Mouse (Mus musculus) ES-E14 (cell line): ENCODE data around the gene Smarcd3. TPM values are rescaled to one million over a fixed set of nuclear protein-coding genes. Genes with fewer than 3 reads are reported as not detected.
A peak's percentile ranks its signal among the peaks of the same experiment; 100 is the strongest.

Experiments
- DNase-seq: peaks from one replicate; pipeline ENCODE4 v3.0.0-alpha.2; 2013; ENCODE audit warnings: low read depth, low spot score
- H3K27ac ChIP-seq: 2 replicates; pipeline ENCODE4 v1.5.1; 2012; ENCODE audit warnings: low read depth, mild to moderate bottlenecking, low read length, moderate library complexity, mixed read lengths; ENCODE audit not compliant: poor library complexity, insufficient read depth, severe bottlenecking
- H3K36me3 ChIP-seq: 2 replicates; pipeline ENCODE4 v1.6.1; 2012; ENCODE audit warnings: mild to moderate bottlenecking, low read length, moderate library complexity, mixed read lengths; ENCODE audit not compliant: control insufficient read depth, poor library complexity, insufficient read depth, severe bottlenecking
- H3K4me1 ChIP-seq, 2 experiments: fragments of 150-350 bp in 1 of 2; sonication (generic) in 1 of 2; 2 replicates each; pipeline ENCODE4 v1.6.1; 2012; ENCODE audit warnings: low read length in 2 of 2, mild to moderate bottlenecking in 1 of 2, mixed read lengths in 1 of 2; ENCODE audit not compliant: control insufficient read depth in 2 of 2, insufficient read depth in 2 of 2, poor library complexity in 1 of 2
- H3K4me3 ChIP-seq, 2 experiments: fragments of 150-350 bp in 1 of 2; sonication (generic) in 1 of 2; 2 replicates each; pipeline ENCODE4 v1.5.1; 2012; ENCODE audit warnings: low read length in 2 of 2, low read depth in 1 of 2, mild to moderate bottlenecking in 1 of 2, mixed read lengths in 1 of 2; ENCODE audit not compliant: insufficient read depth in 1 of 2, poor library complexity in 1 of 2, severe bottlenecking in 1 of 2
- H3K9ac ChIP-seq: 2 replicates; pipeline ENCODE4 v1.6.1; 2012; ENCODE audit warnings: low read depth, mild to moderate bottlenecking, low read length, mixed read lengths; ENCODE audit not compliant: poor library complexity, insufficient read depth, severe bottlenecking
- H3K9me3 ChIP-seq: fragments of 150-350 bp; sonication (generic); 2 replicates; pipeline ENCODE4 v1.6.1; 2012; ENCODE audit warnings: low read depth, mild to moderate bottlenecking, low read length; ENCODE audit not compliant: control insufficient read depth, insufficient read depth
- CHD2 ChIP-seq: IDR thresholded peaks from 2 replicates; pipeline ENCODE4 v1.6.1; 2014; ENCODE audit warnings: mild to moderate bottlenecking, low read depth, low read length, inconsistent platforms
- HCFC1 ChIP-seq: IDR thresholded peaks from 2 replicates; pipeline ENCODE4 v1.6.1; 2012; ENCODE audit warnings: low read length, inconsistent platforms, borderline replicate concordance; ENCODE audit not compliant: insufficient read depth
- MAFK ChIP-seq: IDR thresholded peaks from 2 replicates; pipeline ENCODE4 v1.6.1; 2014; ENCODE audit warnings: mild to moderate bottlenecking, low read depth, low read length, inconsistent platforms; ENCODE audit not compliant: insufficient read depth
- ZC3H11A ChIP-seq: IDR thresholded peaks from 2 replicates; pipeline ENCODE4 v1.6.1; 2012; ENCODE audit warnings: low read depth, mild to moderate bottlenecking, inconsistent platforms, low read length, borderline replicate concordance
- ZNF384 ChIP-seq: IDR thresholded peaks from 2 replicates; pipeline ENCODE4 v1.6.1; 2012; ENCODE audit warnings: low read depth, low read length, inconsistent platforms
- in situ Hi-C, 2 experiments: fragments of 600-800 bp; cut with MboI; formaldehyde crosslinking; loops; one replicate each; pipeline ENCODE4 v1.15.1; 2025; ENCODE audit warnings: low sequenced_read_pairs in 2 of 2, inconsistent platforms in 1 of 2; ENCODE audit not compliant: unreplicated experiment in 2 of 2
- total RNA-seq: library from RNA; depleted of rRNA; stranded (reverse); fragments of 300-350 nt; gene quantifications from 2 replicates; pipeline ENCODE4 v1.2.3, GENCODE M21; 2012

Smarcd3 gene
- total RNA-seq, 1 experiment: 4.9 TPM

DNA sequence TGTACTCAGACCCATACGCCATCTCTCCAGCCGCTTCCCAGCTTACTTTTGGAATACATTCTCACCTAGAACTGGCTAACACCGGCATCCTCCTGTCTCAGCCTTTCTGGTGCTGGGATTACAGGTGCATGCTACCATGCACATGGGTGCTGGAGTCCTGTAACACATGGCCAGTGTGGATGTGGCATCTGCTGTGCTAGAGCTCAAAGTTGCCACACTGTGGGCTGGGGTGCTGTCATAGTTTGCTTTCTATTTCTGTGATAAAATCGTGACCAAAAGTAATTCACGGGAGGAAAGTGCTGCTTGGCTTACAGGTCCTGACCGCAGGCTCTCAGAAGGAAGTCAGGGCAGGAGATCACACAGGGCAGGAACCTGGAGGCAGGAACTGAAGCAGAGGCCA is 30.3 kb upstream of the Smarcd3 start:
- H3K27ac ChIP-seq: no peak overlapping the region
- DNase-seq: no peak
- TF ChIP-seq CHD2 (no peak), ZC3H11A (no peak), MAFK (no peak), HCFC1 (no peak), ZNF384 (no peak)
- H3K9me3 ChIP-seq: no peaks in the 10 kb centered on the region
- no peak overlapping the region for H3K9ac ChIP-seq
- no peak overlapping the region for H3K4me3 ChIP-seq
- in situ Hi-C loops: no loop called here
- H3K4me1 ChIP-seq: peaks cover 8 to 9% of the 10 kb centered on the region in 2 experiments; a peak in 3 of 4 replicates
- no peaks in the 10 kb centered on the region for H3K36me3 ChIP-seq

DNA sequence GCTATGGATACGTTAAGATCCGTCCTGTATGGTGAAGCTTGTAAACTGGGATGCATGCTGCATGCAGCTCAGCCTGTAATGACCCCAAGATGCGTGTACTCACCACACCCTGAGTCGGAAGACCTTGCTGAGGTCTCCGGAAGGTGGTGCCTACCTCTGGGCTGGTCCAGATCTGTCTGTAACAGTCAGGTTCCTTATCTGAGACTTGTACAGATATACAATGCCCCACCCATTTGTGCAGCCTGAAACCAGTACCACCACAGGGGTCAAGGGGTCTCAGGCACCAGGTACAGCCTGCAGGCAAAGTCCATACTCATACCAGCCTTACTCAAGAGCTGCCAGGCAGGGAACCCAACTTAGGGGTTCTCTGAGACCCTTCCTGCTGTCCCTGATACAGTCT is 28.6 kb upstream of the Smarcd3 start:
- peaks cover 8 to 12% of the 10 kb centered on the region in 2 experiments; a peak in 3 of 4 replicates for H3K4me1 ChIP-seq
- in situ Hi-C loops: no loop called here
- DNase-seq: no peak

DNA sequence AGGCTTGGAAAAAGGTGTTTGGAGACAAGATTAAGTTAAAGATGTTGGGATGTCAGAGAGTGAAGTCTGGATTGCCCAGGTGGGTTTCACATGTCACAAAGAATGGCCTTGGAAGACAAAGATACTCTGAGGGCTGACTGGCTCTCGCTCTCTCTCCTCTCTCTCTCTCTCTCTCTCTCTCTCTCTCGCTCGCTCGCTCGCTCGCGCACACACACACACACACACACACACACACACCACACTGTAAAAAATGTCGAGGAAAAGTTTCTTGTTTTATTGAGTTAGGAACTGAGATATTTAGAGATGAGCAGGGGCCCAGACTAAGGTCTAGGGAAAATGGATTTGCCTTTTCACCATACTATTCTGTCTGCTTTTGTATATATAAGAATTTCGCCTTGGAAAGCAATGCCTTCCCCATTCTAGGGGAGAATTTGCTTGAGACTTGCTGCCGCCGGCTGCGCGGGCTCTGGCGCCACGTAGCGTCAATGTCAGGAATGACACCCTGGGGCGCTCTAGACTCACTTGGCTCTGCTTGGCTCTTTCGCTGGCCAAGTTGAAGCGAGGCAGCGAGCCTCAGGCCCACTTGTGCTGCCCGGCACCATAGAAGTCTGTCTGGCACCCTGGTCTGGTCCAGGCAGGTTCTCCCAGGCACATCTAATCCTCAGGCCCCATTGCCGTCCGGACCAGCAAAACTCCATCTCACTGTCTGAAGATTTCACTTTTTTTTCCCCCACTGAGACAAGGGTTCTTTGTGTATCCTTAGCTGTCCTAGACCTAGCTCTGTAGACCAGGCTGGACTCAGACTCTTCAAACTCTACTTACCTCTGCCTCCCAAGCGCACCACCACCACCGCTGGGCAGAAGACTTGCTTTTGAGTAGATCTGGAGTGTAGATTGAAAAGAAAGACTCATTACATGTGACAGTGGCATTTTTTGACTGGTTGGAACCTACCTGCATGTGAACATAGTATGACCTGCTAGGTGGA is 27.8 kb upstream of the Smarcd3 start:
- no peaks in the 10 kb centered on the region for H3K36me3 ChIP-seq
- peak; percentile 54 for DNase-seq
- no peak overlapping the region for H3K4me3 ChIP-seq
- no peaks in the 10 kb centered on the region for H3K9me3 ChIP-seq
- no peak overlapping the region for H3K27ac ChIP-seq
- in situ Hi-C loops: no loop called here
- peaks cover 8 to 14% of the 10 kb centered on the region in 2 experiments; a peak in 3 of 4 replicates for H3K4me1 ChIP-seq
- 0 out of 2 replicates have a peak overlapping the region, but pooled peaks have one; percentile 6 for H3K9ac ChIP-seq
- no peak for TF ChIP-seq ZNF384
- TF ChIP-seq MAFK: no peak
- TF ChIP-seq ZC3H11A: no peak; the same call in 1 of the 2 replicates
- TF ChIP-seq CHD2: no peak
- no peak for TF ChIP-seq HCFC1

More for the DNA sequence above, 28.6 kb upstream of the Smarcd3 start:
- Histone ChIP-seq H3K9ac (no peak overlapping the region), H3K4me3 (no peak overlapping the region), H3K9me3 (no peaks in the 10 kb centered on the region), H3K27ac (no peak overlapping the region), H3K36me3 (no peaks in the 10 kb centered on the region)
- TF ChIP-seq MAFK (no peak), ZC3H11A (no peak), ZNF384 (no peak)

DNA sequence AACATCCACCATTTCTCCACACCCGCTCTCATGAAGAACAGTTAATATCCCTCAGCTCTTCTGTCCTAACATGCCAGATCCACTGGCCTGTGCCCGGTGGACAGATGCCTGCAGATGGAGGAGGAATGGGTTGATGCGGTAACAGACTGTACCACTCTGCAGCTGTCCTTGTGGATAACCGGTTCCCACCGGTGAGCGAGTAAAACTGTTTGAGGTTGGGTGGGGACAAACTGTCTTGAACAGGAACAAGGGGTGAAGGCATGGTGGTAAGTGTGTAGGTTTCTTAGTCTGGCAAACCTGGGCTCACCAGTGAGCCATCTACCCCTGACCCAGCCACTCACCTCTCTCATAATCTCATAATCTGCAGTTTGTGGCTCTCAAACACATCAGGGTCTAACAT is 27.1 kb upstream of the Smarcd3 start:
- 0 out of 2 replicates have a peak overlapping the region, but pooled peaks have one; percentile 6 for H3K9ac ChIP-seq
- no peak for TF ChIP-seq HCFC1
- no peak for TF ChIP-seq ZNF384
- no peak for TF ChIP-seq MAFK
- no peak for TF ChIP-seq ZC3H11A
- no peak for TF ChIP-seq CHD2
- H3K27ac ChIP-seq: no peak overlapping the region
- H3K36me3 ChIP-seq: no peaks in the 10 kb centered on the region
- no peak overlapping the region for H3K4me3 ChIP-seq
- H3K9me3 ChIP-seq: no peaks in the 10 kb centered on the region
- DNase-seq: peak; percentile 37
- H3K4me1 ChIP-seq: peaks cover 8 to 14% of the 10 kb centered on the region in 2 experiments; a peak in 3 of 4 replicates
- in situ Hi-C loops: no loop called here
